Mouse (Mus musculus) kidney, postnatal 36 days (tissue): ENCODE measurements around the gene Anks1b.

Source experiments
- DNase-seq, 2 experiments: peaks; one replicate each; pipeline ENCODE4 v3.0.0; 2021 to 2022; ENCODE audit warnings: mixed read lengths in 2 of 2

Anks1b gene

GRCm38 (mm10) chr10:89873146-89873950, at the start of gene Anks1b:
Gene Anks1b, plus strand, starts transcription at chr10:89873509.
- peak; percentile 4 to 18 for DNase-seq

- DNase-seq: peak; percentile 67 to 68
Measured at GRCm38 (mm10) chr10:89823906-89824305, 49.4 kb upstream of the Anks1b start.

GRCm38 (mm10) chr10:89826896-89827295, 46.4 kb upstream of the Anks1b start:
- DNase-seq: no peak

GRCm38 (mm10) chr10:89832334-89832733, 41.0 kb upstream of the Anks1b start:
- DNase-seq: no peak

GRCm38 (mm10) chr10:89833166-89833565, 40.1 kb upstream of the Anks1b start:
- DNase-seq: peak; percentile 40 to 75

GRCm38 (mm10) chr10:89837476-89837875, 35.8 kb upstream of the Anks1b start:
- peak; percentile 18 to 39 for DNase-seq

- peak; percentile 25 to 42 for DNase-seq
Measured at GRCm38 (mm10) chr10:89838834-89839233, 34.5 kb upstream of the Anks1b start.

- peak; percentile 44 to 45 for DNase-seq
Measured at GRCm38 (mm10) chr10:89850951-89851350, 22.4 kb upstream of the Anks1b start.

GRCm38 (mm10) chr10:89855251-89855875, 17.9 kb upstream of the Anks1b start:
- no peak for DNase-seq

DNA sequence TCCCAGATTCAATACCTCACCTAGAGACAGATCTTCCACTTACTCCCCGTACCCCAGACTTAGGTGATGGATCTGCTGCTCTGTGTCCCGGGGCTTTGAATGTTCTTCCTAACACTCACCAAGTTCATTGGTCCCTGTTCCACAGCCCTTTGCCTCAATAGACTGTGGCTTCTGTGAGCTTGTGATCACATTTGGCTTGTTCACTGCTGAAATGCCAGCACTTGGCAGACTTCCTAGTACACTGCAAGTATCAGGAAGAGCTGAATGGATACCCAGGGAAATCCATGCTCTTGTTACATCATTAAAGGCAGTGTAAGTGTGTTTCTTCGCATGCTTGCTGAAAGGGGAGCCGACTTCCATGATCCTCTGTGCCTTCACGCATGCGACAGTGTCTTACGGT, 17.0 kb upstream of the Anks1b start:
- no peak for DNase-seq

DNA sequence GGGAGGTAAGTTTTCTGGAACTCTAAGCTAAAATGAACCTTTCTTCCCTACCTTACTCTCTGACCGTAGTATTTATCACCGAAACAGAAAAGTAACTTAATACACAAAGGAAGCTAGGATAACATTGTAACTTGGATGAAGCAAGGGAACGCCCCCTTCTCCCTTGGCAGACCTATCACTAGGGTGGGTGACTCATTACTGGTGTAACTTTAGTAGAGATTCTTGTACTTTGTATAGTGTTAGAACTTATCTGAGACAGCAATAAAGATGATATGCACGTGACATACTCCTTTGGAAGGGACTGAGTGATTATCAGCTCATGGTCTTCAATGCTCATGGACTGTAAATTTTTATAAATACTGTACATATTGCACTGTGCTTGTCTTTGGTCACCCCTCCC, 5.1 kb upstream of the Anks1b start:
- DNase-seq: no peak

- no peak for DNase-seq
Measured at GRCm38 (mm10) chr10:89868836-89869235, 4.5 kb upstream of the Anks1b start.

- peak; percentile 2 to 25 for DNase-seq
Measured at GRCm38 (mm10) chr10:89872501-89873145, 686 bp upstream of the Anks1b start.

- no peak for DNase-seq
Measured at GRCm38 (mm10) chr10:89874036-89874435, 727 bp downstream of the Anks1b start.

- no peak for DNase-seq
Measured at GRCm38 (mm10) chr10:89883561-89883960, 10.3 kb downstream of the Anks1b start.

DNA sequence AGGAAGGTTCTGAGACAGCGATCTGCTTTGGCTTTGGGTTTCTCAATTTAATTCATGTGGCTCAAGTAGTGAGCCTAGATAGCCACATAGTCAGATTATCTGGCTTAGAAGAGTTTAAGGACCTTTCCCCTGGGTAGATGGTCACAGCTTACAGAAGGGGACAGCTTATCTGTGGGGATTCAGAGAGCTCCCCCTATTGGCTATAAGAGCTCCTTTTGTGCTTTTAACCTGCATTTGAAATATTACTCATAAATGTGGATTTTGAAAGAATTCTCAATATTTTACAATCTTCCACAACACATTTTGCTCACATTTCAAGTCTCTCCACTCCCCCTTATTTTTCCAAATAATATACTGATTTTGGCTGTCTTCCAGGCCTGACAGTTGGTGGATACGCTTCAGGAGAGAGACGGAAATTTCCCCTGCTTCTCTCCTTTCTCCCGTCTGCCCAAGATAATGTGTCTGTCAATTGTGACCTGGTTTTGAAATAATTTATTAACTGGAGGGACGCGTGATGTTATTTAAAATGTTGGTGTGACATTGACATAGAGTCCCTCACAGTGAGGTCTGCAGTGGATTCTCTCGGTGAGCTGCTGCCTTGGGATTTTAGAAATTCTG, 29.5 kb downstream of the Anks1b start:
- DNase-seq: no peak

GRCm38 (mm10) chr10:89911889-89912288, 38.6 kb downstream of the Anks1b start:
- no peak for DNase-seq

DNA sequence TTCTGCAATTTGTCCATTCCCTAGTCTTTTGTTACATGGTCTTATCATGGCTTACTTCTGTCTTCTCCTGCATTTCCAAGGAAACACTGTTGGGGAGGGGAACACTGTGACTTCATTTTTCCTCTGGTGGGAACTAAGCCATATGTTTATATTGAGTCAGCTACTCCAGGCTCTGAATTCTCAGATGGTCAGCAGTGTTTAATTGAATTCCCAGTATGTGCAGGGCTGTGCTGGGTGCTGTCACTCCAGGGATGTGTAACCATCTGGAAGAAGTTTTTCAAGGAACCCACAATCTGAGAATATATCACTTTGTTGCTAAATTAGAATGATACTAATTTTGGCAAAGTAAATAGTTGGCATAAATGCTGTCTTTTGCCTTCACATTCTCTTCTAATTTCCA, 39.9 kb downstream of the Anks1b start:
- no peak for DNase-seq

DNA sequence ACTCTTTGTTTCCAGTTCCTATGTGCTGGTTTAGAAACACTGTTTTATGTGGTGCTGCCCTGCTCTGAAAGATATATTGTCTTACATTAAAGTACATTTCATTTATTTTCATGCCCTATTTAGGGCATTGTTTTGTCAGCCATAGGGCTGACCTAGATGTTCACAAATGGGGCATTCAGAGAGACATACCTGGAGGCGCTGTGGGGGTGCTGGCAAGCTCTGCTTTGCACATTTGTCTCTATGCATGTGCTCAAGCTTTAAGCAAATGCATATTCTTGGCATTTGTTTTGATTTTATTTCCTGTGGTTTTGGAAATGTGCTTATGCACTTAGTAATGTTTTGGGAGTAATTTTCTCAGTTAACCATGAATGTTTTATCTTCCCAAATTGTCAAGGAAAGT, 43.8 kb downstream of the Anks1b start:
- DNase-seq: no peak

GRCm38 (mm10) chr10:89921965-89922364, 48.7 kb downstream of the Anks1b start:
- no peak for DNase-seq

- no peak for DNase-seq
Measured at GRCm38 (mm10) chr10:89942180-89942579, 68.9 kb downstream of the Anks1b start.

- DNase-seq: no peak
Measured at GRCm38 (mm10) chr10:89946636-89947349, 73.5 kb downstream of the Anks1b start.

DNA sequence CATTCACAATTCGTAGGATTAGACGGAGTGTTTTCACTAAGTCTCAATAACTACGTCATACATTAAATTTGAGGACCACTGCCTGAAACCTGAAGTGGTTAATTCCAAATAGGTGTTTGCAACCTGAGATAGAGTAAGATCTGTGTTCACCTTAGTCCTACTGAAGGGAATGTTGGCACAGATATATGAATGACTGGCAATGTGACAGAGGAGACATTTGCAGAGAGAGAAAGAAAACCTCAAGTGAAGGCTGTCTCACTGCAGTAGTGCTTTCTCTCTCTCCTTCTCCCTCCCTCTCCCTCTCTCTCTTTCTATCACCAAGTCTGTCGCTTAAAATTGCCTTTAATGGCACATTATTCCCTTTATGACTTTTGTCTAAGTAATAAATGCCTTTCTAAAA, 101.1 kb downstream of the Anks1b start:
- no peak for DNase-seq
